Mouse (Mus musculus): ENCODE data around the gene Pex5l. TPM values are rescaled to one million over a fixed set of nuclear protein-coding genes. Genes with fewer than 3 reads are reported as not detected.

Gene Pex5l
- polyA plus RNA-seq, 1 experiment from 2014 or later, result 0.07 TPM

DNA sequence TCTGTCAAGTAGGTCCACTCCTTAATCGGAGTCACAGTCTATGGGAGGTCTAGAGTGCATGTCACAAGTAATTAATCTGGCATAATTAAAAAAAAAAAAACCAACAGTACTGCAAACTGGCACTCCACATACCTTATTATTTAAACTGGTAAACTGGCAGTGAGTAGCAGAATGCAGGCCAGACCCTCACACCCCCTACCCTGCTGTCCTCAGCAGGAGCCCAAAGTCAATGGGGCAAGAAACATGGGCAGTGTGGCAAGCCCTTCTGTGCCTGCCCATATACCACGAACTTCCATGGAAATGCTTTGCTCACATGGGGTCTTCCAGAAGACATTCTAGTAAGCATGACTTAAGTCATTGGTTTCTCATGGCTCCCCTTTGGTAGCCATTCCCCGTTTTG, 63.9 kb downstream of the Pex5l start:
- Histone ChIP-seq H3K27me3 (ENCODE audit: control insufficient read depth, insufficient read depth, low read length) (no peaks in the 10 kb centered on the region), H3K4me2 (no peak overlapping the region), H3K36me3 (ENCODE audit: control insufficient read depth, insufficient read depth, low read length) (no peaks in the 10 kb centered on the region), H3K4me1 (ENCODE audit: control insufficient read depth, insufficient read depth, low read length) (no peaks in the 10 kb centered on the region; the same call in 1 of the 2 replicates), H3K4me3 (ENCODE audit: low read depth, low read length) (no peak overlapping the region), H3K27ac (ENCODE audit: low read depth, low read length) (no peak overlapping the region), H3K9ac (ENCODE audit: low read depth, low read length) (no peak overlapping the region), H3K9me3 (replicated peaks; ENCODE audit: control insufficient read depth, low read length) (no peaks in the 10 kb centered on the region)
- ATAC-seq (replicated peaks; ENCODE audit: insufficient number of reproducible peaks, low FRiP score, low TSS enrichment), result no peak
- 72% methylated on average over 3 of the region's 3 CpGs for WGBS (ENCODE audit: insufficient replicate concordance)

DNA sequence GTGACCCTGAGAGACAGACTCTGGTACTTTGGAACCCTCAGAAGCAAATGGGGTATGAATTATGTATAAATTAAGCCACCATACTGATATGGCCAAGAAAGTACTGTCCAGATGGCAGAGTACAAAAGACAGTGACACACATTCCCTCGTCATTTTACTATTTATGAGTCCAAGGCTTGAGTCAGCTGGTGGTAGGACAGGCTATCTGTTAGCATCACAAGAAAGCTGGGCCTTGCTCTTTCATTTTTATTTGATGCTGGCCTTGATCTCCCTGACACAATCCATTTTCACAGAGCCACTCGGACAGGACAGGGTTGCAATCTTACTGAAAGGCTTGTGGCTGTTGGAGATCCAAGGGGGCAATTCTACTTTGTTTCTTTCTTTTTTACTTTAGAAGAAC, 67.4 kb downstream of the Pex5l start:
- 77% methylated on average over 2 of the region's 2 CpGs for WGBS (ENCODE audit: insufficient replicate concordance)
- Histone ChIP-seq H3K27me3 (ENCODE audit: control insufficient read depth, insufficient read depth, low read length) (no peaks in the 10 kb centered on the region), H3K36me3 (ENCODE audit: control insufficient read depth, insufficient read depth, low read length) (no peaks in the 10 kb centered on the region), H3K4me2 (no peak overlapping the region), H3K27ac (ENCODE audit: low read depth, low read length) (no peak overlapping the region), H3K4me3 (ENCODE audit: low read depth, low read length) (no peak overlapping the region), H3K9ac (ENCODE audit: low read depth, low read length) (no peak overlapping the region), H3K9me3 (replicated peaks; ENCODE audit: control insufficient read depth, low read length) (no peaks in the 10 kb centered on the region), H3K4me1 (ENCODE audit: control insufficient read depth, insufficient read depth, low read length) (no peaks in the 10 kb centered on the region)
- no peak for ATAC-seq (replicated peaks; ENCODE audit: insufficient number of reproducible peaks, low FRiP score, low TSS enrichment)

DNA sequence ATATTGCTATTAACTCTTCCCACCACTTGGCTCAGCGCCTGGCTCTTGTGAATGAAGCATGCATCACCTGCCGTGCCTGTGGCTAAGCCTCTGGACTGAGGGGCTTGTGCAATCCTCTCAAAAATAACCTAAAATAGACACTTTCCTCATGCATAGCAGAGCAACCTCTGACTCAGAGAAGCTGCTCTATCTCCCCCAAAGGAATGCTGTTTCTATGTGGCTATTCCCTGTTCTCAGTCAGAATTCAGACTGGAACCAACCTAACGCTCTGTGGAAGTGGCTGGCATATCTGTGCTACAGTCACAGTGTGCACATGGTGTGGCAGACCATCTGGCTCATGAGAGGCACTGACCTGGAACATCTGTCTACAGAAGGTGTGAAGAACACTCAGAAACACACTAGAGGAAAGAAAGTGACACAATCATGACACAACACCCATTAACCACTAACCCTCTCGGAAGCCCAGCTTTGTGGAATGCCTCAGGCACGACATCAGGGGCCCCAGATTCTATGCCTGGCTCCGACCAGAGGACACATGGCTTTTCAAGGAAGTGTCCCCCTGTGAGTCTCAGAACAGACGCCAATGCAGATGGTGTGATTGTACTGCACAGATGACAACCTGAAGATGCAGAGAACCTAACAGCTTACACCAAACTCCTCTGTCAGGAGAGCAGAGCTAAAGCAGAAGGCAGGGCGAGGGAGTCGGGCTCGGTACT, 68.6 kb downstream of the Pex5l start:
- Histone ChIP-seq H3K9me3 (replicated peaks; ENCODE audit: control insufficient read depth, low read length) (no peaks in the 10 kb centered on the region), H3K27ac (ENCODE audit: low read depth, low read length) (no peak overlapping the region), H3K4me3 (ENCODE audit: low read depth, low read length) (no peak overlapping the region), H3K9ac (ENCODE audit: low read depth, low read length) (no peak overlapping the region), H3K4me1 (ENCODE audit: control insufficient read depth, insufficient read depth, low read length) (no peaks in the 10 kb centered on the region), H3K4me2 (no peak overlapping the region), H3K27me3 (ENCODE audit: control insufficient read depth, insufficient read depth, low read length) (no peaks in the 10 kb centered on the region), H3K36me3 (ENCODE audit: control insufficient read depth, insufficient read depth, low read length) (no peaks in the 10 kb centered on the region)
- no peak for ATAC-seq (replicated peaks; ENCODE audit: insufficient number of reproducible peaks, low FRiP score, low TSS enrichment)
- WGBS (ENCODE audit: insufficient replicate concordance), result 56% methylated on average over 10 of the region's 10 CpGs

- Histone ChIP-seq H3K4me2 (no peak overlapping the region), H3K27me3 (ENCODE audit: control insufficient read depth, insufficient read depth, low read length) (no peaks in the 10 kb centered on the region), H3K4me3 (ENCODE audit: low read depth, low read length) (no peak overlapping the region), H3K9ac (ENCODE audit: low read depth, low read length) (no peak overlapping the region), H3K4me1 (ENCODE audit: control insufficient read depth, insufficient read depth, low read length) (no peaks in the 10 kb centered on the region), H3K9me3 (replicated peaks; ENCODE audit: control insufficient read depth, low read length) (no peaks in the 10 kb centered on the region), H3K27ac (ENCODE audit: low read depth, low read length) (no peak overlapping the region), H3K36me3 (ENCODE audit: control insufficient read depth, insufficient read depth, low read length) (no peaks in the 10 kb centered on the region)
- ATAC-seq (replicated peaks; ENCODE audit: insufficient number of reproducible peaks, low FRiP score, low TSS enrichment), result no peak
- 75% methylated on average over 1 of the region's 1 CpGs for WGBS (ENCODE audit: insufficient replicate concordance)
These were observed 69.2 kb downstream of the Pex5l start for GRCm38 (mm10) chr3:33073905-33074265.

GRCm38 (mm10) chr3:33070771-33071170, 72.3 kb downstream of the Pex5l start:
- no peak overlapping the region for H3K4me2 ChIP-seq
- H3K27me3 ChIP-seq (ENCODE audit: control insufficient read depth, insufficient read depth, low read length), result no peaks in the 10 kb centered on the region
- no peaks in the 10 kb centered on the region for H3K36me3 ChIP-seq (ENCODE audit: control insufficient read depth, insufficient read depth, low read length)
- H3K27ac ChIP-seq (ENCODE audit: low read depth, low read length), result no peak overlapping the region
- 83% methylated on average over 6 of the region's 6 CpGs for WGBS (ENCODE audit: insufficient replicate concordance)
- H3K9me3 ChIP-seq (replicated peaks; ENCODE audit: control insufficient read depth, low read length), result no peaks in the 10 kb centered on the region
- no peaks in the 10 kb centered on the region for H3K4me1 ChIP-seq (ENCODE audit: control insufficient read depth, insufficient read depth, low read length)
- no peak for ATAC-seq (replicated peaks; ENCODE audit: insufficient number of reproducible peaks, low FRiP score, low TSS enrichment)
- no peak overlapping the region for H3K4me3 ChIP-seq (ENCODE audit: low read depth, low read length)
- H3K9ac ChIP-seq (ENCODE audit: low read depth, low read length), result no peak overlapping the region

DNA sequence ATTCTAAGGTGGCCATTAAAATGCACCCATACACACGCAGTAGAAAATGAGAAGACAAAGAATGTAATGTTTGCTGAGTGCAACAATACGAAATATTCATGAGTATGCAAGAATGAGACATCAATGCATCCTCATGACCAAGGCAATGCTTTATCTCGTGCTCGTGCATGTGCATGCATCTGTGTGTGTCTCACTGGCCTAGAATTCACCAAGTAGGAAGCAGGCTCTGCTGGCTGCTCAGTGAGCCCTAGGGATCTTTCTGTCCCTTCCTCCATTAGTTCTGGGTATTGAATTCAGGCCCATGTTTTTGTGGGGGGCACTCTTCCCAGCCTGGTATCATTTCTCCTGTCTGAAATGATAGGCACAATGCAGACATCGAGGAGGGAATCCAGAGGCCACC, 74.9 kb downstream of the Pex5l start:
- no peak overlapping the region for H3K27ac ChIP-seq (ENCODE audit: low read depth, low read length)
- no peaks in the 10 kb centered on the region for H3K36me3 ChIP-seq (ENCODE audit: control insufficient read depth, insufficient read depth, low read length)
- H3K9me3 ChIP-seq (replicated peaks; ENCODE audit: control insufficient read depth, low read length), result no peaks in the 10 kb centered on the region
- H3K27me3 ChIP-seq (ENCODE audit: control insufficient read depth, insufficient read depth, low read length), result no peaks in the 10 kb centered on the region
- no peaks in the 10 kb centered on the region for H3K4me1 ChIP-seq (ENCODE audit: control insufficient read depth, insufficient read depth, low read length)
- H3K9ac ChIP-seq (ENCODE audit: low read depth, low read length), result no peak overlapping the region
- WGBS (ENCODE audit: insufficient replicate concordance), result 78% methylated on average over 5 of the region's 5 CpGs
- H3K4me2 ChIP-seq, result no peak overlapping the region
- ATAC-seq (replicated peaks; ENCODE audit: insufficient number of reproducible peaks, low FRiP score, low TSS enrichment), result no peak
- no peak overlapping the region for H3K4me3 ChIP-seq (ENCODE audit: low read depth, low read length)

DNA sequence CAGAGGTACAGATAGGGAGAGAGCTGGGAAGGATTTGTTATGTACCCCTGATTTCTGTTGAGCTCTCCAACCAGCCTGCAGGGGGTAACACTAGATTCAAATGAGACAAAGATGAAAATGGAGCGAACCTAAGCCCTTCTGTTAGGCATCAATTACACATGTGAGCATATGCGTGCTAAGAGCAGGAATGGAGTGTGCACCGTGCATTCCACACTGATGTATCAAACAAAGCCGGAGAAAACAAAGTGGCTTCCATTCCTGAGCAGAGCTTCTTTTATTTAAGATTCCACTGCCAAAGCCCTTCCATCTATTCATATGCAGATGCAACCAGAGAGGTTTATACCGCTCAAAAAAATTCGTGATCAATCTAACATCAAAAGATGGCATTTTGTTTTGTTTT, 79.5 kb downstream of the Pex5l start:
- 62% methylated on average over 6 of the region's 6 CpGs for WGBS (ENCODE audit: insufficient replicate concordance)
- Histone ChIP-seq H3K36me3 (ENCODE audit: control insufficient read depth, insufficient read depth, low read length) (no peaks in the 10 kb centered on the region), H3K4me1 (ENCODE audit: control insufficient read depth, insufficient read depth, low read length) (no peaks in the 10 kb centered on the region), H3K4me2 (no peak overlapping the region), H3K27me3 (ENCODE audit: control insufficient read depth, insufficient read depth, low read length) (no peaks in the 10 kb centered on the region), H3K27ac (ENCODE audit: low read depth, low read length) (no peak overlapping the region), H3K9ac (ENCODE audit: low read depth, low read length) (no peak overlapping the region), H3K4me3 (ENCODE audit: low read depth, low read length) (no peak overlapping the region), H3K9me3 (replicated peaks; ENCODE audit: control insufficient read depth, low read length) (no peaks in the 10 kb centered on the region)
- ATAC-seq (replicated peaks; ENCODE audit: insufficient number of reproducible peaks, low FRiP score, low TSS enrichment), result no peak

DNA sequence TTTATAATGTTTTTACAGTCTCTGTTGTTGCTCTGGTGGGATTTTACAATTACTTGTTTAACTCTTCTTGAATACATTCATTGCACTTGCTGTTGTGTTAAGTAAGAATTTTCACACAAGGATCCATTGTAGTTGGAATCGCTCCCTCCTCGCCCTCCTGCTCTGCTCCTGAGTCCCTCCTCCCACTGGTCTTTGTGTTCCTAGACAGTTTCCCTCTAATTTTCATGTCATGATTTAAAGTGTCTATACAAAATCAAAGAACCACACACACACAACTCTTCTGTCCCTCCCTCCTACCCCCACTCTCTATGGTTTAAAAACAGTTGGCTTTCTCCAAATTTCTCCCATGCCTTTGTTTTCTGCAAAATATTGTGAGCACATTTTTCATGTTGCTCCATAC, 81.6 kb downstream of the Pex5l start:
- H3K9ac ChIP-seq (ENCODE audit: low read depth, low read length), result no peak overlapping the region
- no peaks in the 10 kb centered on the region for H3K9me3 ChIP-seq (replicated peaks; ENCODE audit: control insufficient read depth, low read length)
- 82% methylated on average over 2 of the region's 2 CpGs for WGBS (ENCODE audit: insufficient replicate concordance)
- no peaks in the 10 kb centered on the region for H3K36me3 ChIP-seq (ENCODE audit: control insufficient read depth, insufficient read depth, low read length)
- H3K4me1 ChIP-seq (ENCODE audit: control insufficient read depth, insufficient read depth, low read length), result no peaks in the 10 kb centered on the region
- no peak for ATAC-seq (replicated peaks; ENCODE audit: insufficient number of reproducible peaks, low FRiP score, low TSS enrichment)
- H3K4me2 ChIP-seq, result no peak overlapping the region
- H3K27ac ChIP-seq (ENCODE audit: low read depth, low read length), result no peak overlapping the region
- H3K4me3 ChIP-seq (ENCODE audit: low read depth, low read length), result no peak overlapping the region
- no peaks in the 10 kb centered on the region for H3K27me3 ChIP-seq (ENCODE audit: control insufficient read depth, insufficient read depth, low read length)

- Histone ChIP-seq H3K9me3 (replicated peaks; ENCODE audit: control insufficient read depth, low read length) (no peaks in the 10 kb centered on the region), H3K9ac (ENCODE audit: low read depth, low read length) (no peak overlapping the region), H3K4me1 (ENCODE audit: control insufficient read depth, insufficient read depth, low read length) (no peaks in the 10 kb centered on the region), H3K4me3 (ENCODE audit: low read depth, low read length) (no peak overlapping the region), H3K27me3 (ENCODE audit: control insufficient read depth, insufficient read depth, low read length) (no peaks in the 10 kb centered on the region), H3K4me2 (no peak overlapping the region), H3K27ac (ENCODE audit: low read depth, low read length) (no peak overlapping the region), H3K36me3 (ENCODE audit: control insufficient read depth, insufficient read depth, low read length) (no peaks in the 10 kb centered on the region)
- 79% methylated on average over 4 of the region's 4 CpGs for WGBS (ENCODE audit: insufficient replicate concordance)
- ATAC-seq (replicated peaks; ENCODE audit: insufficient number of reproducible peaks, low FRiP score, low TSS enrichment), result no peak
These were observed 82.0 kb downstream of the Pex5l start for GRCm38 (mm10) chr3:33061016-33061415.

All from heart, embryonic 11.5 days (tissue).